Mouse (Mus musculus): ENCODE results near the gene Plpp1.

The Plpp1 gene

DNA sequence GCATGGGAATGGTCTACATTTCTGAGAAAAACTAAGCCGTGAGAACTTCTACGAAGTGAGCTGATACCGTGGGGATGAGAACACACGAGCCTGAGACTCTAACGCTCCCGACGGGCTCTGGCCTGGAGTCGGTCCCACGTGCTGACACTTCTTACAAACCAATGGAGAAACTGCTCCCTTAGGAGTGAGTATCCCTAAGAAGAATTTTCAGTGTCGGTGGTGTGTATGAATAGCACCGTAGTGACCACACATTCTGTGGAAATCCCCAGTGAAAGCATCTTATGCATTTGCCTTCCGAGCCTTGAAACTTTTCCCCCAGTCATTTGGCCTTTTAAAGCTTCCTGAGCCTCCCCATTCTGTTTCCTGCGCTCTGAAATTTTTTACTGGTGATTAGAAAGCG lies 27.7 kb upstream of the Plpp1 start:
- no peak for DNase-seq (ENCODE audit: low read depth, low spot score)

- DNase-seq (ENCODE audit: low read depth, low spot score): no peak
These were observed 26.5 kb upstream of the Plpp1 start for GRCm38 (mm10) chr13:112773991-112774675.

DNA sequence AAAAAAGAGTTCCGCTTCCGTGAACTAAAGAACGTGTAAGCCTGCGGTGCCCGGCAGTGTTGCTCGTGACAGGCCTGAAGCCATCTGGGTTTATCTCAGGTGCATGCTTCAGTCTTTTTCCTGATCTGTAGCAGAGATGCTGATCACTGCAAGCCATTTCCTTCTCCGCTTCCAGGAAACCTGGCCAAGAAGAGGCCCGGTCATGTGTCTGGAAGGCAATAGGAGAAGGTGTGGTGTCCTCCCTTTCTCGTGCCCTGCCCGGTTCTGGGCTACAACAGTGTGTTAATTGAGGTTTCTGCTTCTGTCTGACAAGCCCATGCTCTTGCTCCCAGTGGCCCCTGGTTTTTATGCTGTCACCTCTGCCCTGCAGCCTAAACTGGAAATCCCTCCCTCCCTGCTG lies 24.7 kb upstream of the Plpp1 start:
- no peak for DNase-seq (ENCODE audit: low read depth, low spot score)

- DNase-seq (ENCODE audit: low read depth, low spot score): no peak
These were observed 22.2 kb upstream of the Plpp1 start for GRCm38 (mm10) chr13:112778407-112778806.

- DNase-seq (ENCODE audit: low read depth, low spot score): no peak
These were observed 15.3 kb upstream of the Plpp1 start for GRCm38 (mm10) chr13:112785305-112785704.

DNA sequence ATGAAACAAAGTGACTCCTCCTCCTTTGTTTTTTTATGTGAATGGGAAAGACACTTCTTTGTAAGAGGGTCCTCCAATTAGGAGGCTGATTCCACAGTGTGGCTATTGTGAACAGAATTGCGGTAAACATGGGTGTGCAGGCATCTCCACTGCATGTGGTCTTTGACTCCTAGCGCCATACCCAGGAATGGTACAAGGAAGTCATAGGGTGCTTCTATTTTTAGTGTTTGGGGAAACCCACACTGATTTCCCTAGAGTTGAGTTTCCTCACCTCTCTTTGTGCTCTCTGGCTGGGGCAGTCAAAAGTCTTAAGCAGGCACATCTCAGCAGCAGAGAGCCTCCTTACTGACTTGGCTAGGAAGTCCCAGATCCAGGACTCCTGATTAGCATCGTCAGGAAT lies 14.4 kb upstream of the Plpp1 start:
- no peak for DNase-seq (ENCODE audit: low read depth, low spot score)

GRCm38 (mm10) chr13:112786942-112787533 lies 13.6 kb upstream of the Plpp1 start:
- no peak for DNase-seq (ENCODE audit: low read depth, low spot score)

DNA sequence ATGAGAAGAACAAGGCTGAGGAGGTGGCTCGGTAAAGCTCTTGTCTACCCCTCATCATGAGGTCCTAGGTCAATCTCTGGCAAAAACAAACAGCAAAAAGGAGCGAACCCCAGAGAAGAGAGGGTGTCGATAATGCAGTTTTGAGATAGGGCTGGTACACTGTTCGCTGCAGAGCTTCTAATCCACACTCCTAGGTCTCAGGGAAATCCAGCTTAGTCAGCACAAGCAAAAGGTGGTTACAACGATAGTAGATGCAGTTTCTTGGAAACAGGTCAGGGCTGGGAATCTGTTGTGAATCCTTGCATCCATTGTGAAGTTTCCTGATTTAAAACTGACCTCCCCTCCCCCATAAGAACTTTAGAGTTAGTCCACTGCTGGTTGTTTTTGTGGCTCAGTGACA lies 9.8 kb upstream of the Plpp1 start:
- DNase-seq (ENCODE audit: low read depth, low spot score): no peak

GRCm38 (mm10) chr13:112791906-112792305 lies 8.7 kb upstream of the Plpp1 start:
- no peak for DNase-seq (ENCODE audit: low read depth, low spot score)

DNA sequence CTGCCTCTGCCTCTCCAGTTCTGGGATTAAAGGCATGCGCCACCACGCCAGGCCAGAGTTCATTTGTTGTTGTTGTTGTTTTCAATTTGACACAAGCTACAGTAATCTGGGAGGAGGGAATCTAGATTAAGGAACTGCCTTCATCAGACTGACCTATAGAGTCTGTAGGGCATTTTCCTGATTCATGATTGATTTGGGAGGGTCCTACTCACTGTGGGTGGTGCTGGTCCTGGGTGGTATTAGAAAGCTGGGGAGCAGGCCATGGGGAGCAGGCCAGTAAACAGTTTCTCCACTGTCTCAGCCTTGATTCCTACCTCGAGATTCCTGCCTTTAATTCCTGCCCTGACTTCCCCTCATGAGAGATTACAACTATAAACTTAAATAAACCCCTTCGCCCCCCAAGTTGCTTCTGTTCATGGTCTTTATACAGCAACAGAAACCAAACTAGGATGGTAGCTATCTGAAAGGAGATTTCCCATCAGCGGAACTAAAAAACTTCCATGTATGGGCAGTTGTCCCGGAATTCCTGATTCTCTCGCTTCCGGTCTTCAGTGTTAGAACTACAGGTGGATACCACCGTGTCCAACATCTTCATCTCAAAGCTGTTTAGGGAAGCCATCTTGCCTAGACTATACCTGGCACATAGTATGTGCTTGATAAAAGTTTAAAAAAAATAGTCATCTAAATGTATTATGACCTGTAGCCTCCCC lies 2.2 kb upstream of the Plpp1 start:
- no peak for DNase-seq (ENCODE audit: low read depth, low spot score)

GRCm38 (mm10) chr13:112798953-112799305 lies 1.7 kb upstream of the Plpp1 start:
- DNase-seq (ENCODE audit: low read depth, low spot score): no peak

GRCm38 (mm10) chr13:112799721-112800241 lies 811 bp upstream of the Plpp1 start:
- DNase-seq (ENCODE audit: low read depth, low spot score): no peak

DNA sequence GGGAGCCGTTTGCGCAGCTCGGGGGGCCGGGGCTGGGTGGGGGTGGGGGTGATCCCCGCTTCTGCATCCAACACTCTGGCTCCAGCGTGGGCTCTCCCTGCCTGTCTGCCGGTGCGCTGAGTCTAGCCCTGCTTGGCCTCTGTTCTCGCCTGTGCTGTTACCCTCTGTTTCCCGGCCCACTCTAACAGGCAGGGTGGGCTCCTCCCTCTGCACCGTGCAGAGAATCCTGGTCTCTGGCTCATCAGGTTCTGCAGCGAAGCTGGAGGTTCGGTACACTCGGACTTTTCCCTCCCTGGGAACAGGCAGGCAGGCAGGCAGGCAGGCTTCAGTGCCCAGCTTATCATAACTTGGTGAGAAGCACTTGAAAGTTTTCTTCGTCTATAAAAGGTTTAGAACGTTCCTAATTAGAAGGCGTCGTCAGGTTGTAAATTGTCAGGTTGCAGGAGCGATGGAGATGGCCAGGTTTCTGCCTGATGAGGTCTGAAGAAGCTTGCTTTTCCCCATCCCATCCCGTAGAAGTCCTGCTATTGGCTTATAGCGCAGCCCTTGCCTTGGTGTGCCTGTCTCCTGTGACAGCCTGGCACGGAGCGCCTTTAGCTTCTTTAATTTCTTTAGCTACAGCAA lies 901 bp downstream of the Plpp1 start:
- no peak for DNase-seq (ENCODE audit: low read depth, low spot score)

DNA sequence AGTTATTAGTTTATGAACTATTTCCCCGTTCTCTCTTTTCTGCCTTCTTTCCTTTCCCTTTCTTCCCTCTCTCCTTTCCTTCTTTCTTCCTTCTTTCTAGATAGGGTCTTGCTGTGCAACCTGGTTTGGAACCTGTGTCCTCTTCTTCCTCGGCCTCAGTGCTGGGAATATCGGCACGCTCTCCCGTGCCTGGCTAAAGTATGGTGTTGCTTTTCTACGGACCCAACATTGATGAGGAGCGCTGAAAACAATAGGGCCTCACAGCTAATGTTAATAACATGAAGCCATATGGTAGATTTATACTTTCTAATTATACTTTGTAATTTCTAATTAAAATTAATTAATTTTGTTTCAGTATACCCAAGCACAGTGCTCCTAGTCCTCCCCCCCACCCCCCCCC lies 2.5 kb downstream of the Plpp1 start:
- DNase-seq (ENCODE audit: low read depth, low spot score): no peak

GRCm38 (mm10) chr13:112803661-112804060 lies 3.1 kb downstream of the Plpp1 start:
- DNase-seq (ENCODE audit: low read depth, low spot score): no peak

- no peak for DNase-seq (ENCODE audit: low read depth, low spot score)
These were observed 4.9 kb downstream of the Plpp1 start for GRCm38 (mm10) chr13:112805529-112805928.

DNA sequence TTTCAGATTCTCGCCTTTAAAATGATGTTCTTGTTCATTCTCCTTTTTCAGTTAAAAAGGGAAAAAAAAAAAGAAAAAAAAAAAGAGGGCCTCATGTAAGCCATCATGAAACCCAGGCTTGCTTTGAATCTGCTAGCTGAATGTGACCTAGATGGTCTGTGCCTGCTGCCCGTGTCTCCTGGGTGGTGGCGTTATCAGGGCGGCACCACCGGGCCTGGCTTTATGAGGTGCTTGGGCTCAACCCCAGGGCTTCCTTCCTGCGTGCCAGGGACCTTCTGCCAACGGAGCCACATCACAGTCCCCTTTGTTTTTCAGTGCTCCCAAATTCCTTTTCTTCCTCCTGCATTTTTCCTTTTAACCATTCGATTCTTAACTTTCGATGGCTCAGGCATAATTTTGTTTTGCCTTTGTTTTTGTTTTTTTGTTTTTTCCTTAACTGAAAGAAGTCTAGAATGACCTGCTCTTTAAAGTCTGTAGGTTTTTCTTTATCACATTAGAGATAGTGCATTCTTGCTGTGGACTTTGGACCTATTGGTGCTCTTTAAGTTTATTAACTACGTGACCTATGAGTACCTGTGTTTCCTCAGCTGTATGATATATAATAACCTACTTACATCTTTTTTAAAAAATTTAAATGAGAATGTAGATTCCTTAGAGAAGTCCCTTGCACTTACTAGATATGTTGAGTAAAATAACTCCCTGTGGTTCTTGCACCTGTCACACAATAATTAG lies 7.5 kb downstream of the Plpp1 start:
- no peak for DNase-seq (ENCODE audit: low read depth, low spot score)

GRCm38 (mm10) chr13:112809504-112810247 lies 9.1 kb downstream of the Plpp1 start:
- DNase-seq (ENCODE audit: low read depth, low spot score): no peak

GRCm38 (mm10) chr13:112810248-112810645 lies 9.7 kb downstream of the Plpp1 start:
- DNase-seq (ENCODE audit: low read depth, low spot score): no peak

DNA sequence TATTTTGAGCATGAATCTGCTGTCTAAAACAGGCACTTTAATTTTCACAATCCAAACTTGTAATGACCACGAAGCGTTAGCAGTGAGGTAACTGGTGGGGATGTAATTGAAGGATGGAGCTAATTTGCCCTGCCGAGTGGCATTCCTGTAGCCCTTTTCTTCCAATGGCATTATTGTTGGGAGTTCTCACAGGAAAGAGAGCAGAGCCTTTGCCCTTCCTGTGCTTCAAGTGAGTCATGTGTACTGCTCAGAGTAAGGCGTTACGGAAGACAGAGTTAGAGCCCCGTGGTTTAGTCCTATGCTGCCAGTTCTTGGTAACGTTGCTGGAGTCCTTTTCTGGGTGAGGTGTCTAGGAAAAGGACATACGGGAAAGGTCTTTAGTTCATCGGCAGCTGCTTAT lies 10.2 kb downstream of the Plpp1 start:
- DNase-seq (ENCODE audit: low read depth, low spot score): no peak

All from embryo, embryonic 11.5 days (tissue).